Mouse (Mus musculus): Measurements from ENCODE around the gene Lrmda.
A peak's percentile ranks its signal among the peaks of the same experiment; 100 is the strongest.
"Not testable (repeated sequence)": the region's sequence is repeated elsewhere in the genome, so short reads cannot be mapped to it uniquely, and the experiment has no call there.

Lrmda gene

DNA sequence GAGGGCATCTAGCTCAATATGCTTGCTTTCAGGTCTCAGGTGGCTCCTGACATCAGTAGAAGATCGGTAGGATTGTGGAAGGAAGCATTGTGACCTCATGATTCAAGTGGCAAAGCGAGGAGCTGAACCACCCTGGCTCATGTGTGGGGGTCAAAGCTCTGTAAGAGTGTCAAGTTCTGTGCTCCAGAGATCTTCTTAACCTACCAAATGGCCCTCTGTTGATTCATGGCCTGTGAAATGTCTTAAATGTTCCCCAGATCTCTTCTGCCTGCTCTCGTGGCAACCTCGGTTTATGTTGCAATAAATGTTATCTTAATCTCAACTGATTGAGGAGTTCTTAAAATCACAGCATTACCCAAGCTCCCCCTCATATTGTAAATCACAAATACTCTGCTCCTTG lies 780.5 kb downstream of the Lrmda start:
- no peak for DNase-seq (ENCODE audit: low read depth)

DNA sequence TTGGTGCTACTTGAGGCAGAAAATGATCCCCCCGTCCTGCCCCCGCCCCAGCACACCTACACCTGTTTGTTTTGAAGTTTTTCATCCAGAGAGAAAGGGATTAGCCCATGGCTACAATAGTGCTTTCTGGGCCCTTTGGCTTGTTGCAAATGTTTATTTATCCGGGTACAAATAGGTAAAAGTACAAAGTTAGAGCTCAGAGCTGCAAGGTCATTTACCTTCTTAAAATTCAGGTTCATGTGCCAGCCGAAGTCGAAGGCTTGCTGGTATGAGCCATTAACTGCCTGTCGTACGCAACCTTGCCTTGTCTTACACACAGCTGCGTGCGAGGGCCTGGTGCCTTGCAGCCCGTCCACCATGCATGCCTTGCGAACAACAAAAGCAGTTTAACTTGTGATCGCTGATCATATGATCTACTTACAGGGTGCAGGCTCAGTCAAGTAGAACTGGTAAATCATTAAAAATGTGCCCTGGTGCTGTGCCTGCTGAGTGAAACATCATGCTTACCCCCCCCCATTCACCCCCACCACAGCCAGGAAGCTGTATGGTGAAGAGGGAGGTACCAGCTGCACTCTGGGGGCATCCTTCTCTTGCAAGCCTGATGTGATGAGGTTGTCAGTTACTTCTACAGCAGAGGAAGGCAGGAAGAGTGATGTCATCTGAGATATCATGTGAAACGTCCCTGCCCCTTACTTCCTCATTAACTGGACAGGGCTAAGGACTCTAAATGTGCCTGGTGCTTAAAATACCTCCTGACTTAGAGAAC lies 781.5 kb downstream of the Lrmda start:
- DNase-seq (ENCODE audit: low read depth): peak; percentile 75

DNA sequence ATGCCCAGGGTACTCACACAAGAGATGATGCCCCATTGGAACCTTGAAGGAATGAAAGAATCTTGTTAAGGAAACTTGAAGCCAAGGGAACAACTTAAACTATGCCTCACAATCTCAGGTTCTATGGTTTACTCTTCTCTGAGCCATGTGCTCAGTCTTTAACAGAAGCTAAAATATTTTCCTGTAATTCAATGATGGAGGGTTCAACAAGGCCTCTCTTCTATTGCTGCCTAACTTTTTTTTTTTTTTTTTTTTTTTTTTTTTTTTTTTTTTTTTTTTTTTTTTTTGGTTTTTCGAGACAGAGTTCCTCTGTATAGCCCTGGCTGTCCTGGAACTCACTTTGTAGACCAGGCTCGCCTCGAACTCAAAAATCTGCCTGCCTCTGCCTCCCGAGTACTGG lies 782.2 kb downstream of the Lrmda start:
- not testable (repeated sequence) for DNase-seq (ENCODE audit: low read depth)

DNA sequence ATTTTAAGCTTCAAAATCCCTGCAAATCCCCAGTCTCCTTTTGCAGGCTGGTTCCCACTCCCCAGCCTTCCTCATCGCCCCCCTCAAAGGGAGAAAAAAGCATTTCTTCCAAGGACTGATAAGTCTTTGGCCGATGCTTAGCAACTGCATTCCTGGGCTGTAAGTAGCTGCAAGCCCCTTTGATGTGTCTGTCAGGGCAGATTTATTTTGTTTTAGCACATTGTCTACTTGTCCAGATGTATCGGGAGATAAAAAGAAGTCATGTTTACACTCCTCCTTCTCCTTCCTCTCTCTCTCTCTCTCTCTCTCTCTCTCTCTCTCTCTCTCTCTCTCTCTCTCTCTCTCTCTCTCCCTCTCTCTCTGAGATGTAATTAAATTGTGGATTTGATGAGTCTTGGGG lies 787.8 kb downstream of the Lrmda start:
- no peak for DNase-seq (ENCODE audit: low read depth)

DNA sequence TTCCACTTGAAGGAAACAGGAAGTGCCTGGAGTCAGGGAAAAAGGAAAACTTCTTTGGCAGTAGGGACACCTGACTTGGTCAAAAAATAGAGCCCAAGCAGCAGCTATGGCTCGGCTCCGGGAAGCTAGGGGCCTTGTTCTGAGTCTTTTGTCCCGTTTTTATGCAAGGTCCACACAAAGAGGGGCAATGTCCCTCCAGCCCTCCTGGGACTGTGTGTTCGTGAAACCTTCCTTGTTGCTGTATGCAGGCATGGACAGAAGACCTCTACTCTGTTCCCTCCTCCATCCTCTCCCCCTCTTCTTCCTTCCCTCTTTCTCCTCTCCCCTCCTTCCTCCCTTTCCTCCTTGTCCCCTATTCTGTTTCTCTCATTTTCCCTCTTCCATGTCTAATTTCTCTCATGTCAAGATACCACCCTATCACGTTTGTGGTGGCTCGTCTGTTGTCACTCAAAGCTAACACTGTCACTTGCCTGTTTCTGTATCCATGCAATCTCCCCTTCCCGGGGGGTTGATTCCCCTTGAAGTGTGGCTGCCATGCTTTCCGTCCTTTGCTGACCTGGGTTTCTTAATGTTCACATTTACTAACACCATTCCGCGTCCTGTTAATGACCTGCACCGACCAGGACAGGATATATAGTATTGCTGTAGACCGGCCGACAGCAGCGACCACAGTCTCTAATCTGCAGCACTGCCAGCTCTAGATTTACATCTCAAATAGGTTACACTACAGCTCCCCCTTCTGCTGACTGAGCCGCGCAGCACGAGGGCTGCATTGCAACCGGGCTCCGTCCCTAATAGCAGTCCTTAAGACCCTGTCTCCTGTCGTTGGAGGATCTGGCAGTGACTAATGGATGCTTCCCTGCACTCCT lies 788.4 kb downstream of the Lrmda start:
- peak; percentile 56 for DNase-seq (ENCODE audit: low read depth)

DNA sequence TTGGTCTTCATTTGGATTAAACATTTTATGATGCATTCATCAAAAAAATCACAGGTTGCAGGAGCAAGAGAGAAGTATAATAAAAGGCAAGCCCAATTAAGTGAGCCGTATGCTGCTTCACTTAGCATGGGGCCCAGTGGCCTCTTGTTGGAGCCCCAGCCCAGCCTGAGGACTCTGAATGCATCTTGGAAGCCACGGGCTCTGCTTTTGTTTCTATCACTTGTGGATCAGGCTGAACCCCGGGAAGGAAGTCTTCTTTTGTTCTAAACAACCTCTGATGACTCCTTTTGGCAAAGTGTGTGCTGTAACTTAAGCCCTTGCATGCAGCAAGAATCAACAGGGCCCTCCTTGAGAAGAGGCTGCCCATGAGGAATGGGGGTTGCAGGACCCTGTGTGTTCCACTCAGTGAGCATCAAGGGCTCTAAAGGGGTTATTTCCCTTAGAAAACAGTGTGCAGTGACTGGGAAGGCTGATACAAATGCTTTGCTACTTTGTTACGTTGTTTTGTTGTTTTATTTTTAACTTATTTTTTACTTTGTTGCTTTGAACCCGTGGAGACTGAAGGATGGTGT lies 789.2 kb downstream of the Lrmda start:
- DNase-seq (ENCODE audit: low read depth): no peak

DNA sequence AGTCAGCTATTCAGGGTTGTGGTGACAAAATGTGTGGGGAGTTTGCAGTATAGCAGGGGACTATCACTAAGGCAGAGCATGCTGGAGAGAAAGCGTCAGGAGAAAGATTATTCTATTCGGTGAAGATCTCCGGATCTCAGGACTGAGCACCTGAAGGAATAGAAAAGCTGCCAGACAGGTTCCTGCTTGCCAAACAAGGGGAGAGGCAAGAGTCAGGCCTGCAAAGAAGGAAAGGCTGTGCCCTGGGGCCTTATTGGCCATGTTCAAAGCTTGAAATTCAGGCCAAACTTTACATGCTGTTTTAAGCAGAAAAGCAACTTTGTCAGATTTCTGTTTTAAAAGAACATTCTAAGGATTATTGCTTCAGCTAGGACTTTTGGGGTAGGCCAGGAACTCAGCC lies 789.7 kb downstream of the Lrmda start:
- no peak for DNase-seq (ENCODE audit: low read depth)

DNA sequence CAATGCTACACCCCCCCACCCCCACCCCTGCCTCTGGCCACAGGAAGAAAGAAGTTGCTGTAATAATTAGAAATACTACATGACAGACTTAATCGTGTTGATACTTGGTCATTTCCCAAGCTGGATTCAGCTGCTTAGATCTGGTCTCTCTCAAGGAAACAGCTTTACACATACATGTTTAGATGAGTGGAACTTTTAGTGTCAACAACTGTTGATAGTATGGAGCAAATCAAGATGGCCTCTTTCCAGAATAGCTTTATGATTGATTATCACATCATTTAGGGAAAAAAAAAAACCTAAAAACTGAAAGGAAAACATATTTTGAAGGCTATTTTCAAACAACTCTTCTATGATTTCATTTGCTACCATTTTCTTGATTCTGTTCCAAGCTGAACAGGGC lies 791.0 kb downstream of the Lrmda start:
- no peak for DNase-seq (ENCODE audit: low read depth)

DNA sequence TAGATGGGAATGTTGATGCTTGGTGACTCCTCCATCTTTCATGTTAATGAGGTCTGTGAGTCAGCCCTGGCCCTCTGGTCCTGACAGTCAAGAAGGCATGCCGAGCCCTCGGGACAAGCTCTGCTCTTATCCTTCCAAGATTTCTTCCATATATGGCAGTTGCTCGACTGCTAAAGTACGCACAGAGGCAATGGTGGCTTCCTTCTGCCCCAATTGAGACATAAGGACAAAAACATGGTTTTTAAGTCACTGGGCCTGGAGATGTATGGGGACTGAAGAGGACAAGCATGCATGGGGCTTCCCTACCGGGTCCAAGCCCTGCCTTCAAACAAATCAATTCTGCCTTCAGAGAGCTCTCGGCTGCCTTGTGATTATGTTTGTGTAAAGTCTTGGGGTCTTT lies 793.3 kb downstream of the Lrmda start:
- no peak for DNase-seq (ENCODE audit: low read depth)

DNA sequence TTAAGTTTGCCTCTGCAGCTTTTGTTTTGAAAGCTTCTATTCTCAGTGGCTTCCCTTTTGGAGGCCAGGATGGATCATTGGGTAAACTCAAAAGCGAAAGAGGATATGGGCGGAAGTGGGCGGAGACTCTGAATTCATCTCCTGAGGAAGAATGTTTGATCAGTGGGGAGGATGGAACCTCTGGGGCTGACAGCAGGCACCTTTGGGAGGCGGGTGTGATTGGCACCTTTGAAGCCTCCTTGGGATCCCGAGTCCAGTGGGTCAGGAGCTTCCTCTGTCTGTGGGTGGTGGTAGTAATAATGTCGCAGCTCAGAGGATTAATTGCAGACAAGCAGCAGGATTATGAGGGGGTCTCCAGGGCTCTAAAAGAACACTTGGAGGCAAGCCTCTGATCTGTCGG lies 793.9 kb downstream of the Lrmda start:
- DNase-seq (ENCODE audit: low read depth): peak; percentile 25

DNA sequence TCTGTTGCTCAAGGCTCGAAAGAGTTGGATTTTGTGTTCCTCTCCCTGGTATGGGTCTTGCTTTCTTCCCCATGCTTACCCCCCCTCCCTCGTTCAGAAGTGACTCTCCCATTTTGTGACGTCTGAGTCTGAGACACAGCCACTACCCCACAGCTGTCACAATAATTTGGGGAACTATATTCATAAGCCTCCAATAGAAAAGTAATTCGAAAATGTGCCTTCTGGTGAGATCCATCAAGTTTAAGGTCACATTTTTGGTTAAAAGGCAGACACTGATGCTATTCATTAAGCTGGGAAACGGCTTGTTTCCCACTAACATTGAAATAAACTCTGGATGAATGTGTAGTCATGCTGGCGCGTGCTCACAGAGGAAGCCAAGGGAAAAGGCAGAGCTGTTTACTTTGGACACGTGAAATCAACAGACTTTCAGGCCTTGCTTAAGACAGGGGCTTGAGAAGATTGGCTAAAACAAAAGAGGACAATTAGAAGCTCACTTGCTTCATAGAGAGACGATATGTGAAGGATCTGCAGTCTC lies 795.4 kb downstream of the Lrmda start:
- no peak for DNase-seq (ENCODE audit: low read depth)

DNA sequence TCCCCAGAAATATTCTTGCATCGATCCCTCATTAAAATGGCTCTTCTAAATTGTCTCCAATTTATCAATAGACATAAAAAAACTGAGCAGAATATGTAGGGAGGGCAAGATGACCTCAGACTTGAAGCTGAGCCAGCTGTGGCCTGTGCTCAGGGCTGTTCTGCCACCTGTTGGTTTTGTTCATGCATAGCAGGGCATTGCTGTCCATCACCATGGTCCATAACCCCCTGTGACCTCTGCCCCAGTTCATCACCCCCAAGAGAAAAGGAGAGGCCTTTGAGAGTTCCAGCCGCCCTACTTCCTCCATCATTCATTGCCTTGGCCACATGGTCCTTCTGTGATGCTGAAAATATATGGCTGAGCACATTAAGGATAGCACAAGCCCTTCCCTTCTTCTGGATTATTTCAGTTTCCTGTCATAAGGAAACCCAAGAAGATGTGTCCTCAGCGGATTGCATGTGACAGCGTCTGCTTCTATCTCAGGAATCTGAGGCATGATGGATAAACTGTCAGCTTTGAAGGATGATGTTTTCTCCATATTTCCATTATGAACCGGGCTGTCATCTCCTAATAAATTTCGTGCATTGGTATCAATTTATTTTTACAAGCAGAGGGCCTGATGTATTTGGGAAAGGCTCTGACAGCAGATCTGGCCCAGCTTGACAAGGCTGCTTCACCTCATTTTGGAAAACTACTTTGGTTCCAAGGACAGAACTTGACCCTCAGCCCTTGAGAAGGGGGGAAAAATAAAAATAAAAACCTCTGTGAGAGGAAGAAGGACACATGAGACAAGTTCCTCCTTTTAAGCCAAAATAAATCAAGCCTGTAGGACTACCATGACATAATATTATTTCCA lies 798.1 kb downstream of the Lrmda start:
- peak; percentile 36 for DNase-seq (ENCODE audit: low read depth)

DNA sequence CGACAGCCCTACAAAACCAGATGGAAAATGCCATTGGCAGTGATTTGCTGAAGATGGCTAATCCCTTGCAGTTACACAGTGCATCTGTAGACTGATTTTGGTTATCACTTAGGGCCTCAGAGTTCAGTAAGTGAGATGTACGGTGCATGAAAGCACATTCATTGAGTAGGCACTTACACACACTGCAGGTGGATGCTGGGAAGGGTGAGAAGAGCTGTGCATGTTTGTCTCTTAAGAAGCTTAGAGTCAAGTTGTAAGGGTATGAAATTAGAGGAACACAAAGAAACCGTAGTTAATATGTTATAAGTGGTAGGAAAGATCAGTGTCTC lies 798.7 kb downstream of the Lrmda start:
- DNase-seq (ENCODE audit: low read depth): no peak

DNA sequence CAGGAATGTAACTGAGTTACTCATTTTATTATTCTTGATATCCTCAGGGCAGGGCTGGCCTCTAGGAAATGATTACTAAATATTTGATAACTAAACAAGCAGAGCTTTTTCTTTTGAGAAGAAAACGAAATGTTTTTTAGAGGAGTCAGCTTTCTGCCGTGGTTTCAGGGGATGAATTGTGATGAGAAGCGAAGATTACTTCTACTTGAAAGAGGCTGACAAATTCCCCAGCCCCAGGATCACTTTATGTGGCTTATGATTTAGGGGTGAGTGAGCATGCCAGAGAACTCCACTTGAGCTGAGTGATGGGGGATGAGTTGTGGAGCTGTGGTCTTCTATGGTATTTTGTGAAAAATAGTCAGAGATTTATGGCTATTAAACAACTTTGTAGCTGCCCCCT lies 803.4 kb downstream of the Lrmda start:
- DNase-seq (ENCODE audit: low read depth): no peak

DNA sequence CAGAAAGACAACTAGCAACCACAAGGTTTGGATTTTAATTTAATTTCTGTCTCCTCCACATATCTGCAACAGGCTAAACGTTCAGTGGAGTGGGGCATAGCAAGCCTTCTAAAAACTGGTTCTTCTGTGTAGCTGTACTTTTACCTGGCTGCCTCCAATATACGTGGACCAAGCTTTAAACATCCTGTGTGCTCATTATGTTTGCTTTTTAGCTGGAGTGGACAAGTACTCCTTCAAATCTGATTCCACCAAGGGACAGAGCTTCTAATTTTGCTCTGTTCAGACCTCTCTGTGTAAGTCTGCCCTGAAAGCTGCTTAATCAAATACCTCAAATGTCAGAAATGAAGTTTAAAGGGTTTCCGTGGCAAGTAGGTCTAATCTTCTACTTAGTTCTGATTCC lies 807.3 kb downstream of the Lrmda start:
- DNase-seq (ENCODE audit: low read depth): no peak

DNA sequence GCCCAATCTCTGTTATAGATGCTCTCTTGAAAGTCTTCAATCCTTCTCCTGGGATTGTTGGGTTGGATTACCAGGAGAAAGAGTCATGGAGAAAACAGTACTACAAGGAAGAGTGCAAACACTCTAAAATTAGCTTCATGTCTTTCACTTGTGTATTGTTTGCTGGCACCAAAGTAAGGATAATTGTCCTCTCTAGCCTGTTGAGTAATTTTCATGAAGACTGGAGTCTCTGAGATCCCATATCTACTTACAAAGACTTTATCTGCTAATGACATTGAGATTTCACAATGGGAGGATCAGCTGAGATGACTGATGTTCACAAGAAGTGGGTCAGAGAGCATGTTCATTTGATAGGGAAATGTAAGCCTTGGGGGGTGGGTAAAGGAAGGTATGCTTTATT lies 817.5 kb downstream of the Lrmda start:
- DNase-seq (ENCODE audit: low read depth): no peak

DNA sequence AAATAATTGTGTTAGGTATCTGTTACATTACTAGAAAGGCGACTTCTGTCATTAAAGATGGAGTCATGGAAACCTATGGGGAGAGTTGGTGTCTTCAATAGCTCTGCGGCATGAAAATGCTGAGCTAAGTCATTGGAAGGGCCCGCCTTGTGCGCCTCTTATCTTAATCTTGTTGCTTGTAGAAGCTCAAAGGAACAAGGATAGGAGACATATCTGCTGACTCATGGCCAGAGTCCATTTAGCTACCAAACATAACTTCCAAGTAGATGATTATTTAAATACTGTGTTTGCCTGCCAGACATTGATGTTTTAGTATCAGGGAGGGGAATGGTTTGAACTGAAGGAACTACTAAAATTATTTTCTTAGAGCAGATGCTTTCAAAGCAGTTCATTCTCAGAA lies 821.6 kb downstream of the Lrmda start:
- DNase-seq (ENCODE audit: low read depth): no peak

DNA sequence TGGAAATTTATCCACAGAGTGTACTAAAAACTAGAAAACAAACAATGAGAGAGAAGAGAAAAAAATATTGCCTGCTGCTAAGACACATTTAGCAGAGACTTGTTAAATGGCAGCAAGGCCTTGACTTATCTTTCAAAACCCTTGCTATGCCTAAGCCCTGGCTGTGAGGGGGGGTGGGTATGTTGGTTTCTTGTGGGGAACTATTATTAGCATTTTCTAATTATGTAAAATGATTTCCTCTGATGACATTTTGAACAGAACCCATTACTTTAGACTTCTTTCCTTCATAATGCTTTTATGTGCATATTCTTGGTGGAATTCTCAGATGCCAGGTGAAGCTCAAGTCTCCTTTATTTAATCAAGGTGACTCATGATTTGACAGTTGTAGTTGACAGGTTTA lies 824.5 kb downstream of the Lrmda start:
- DNase-seq (ENCODE audit: low read depth): no peak

DNA sequence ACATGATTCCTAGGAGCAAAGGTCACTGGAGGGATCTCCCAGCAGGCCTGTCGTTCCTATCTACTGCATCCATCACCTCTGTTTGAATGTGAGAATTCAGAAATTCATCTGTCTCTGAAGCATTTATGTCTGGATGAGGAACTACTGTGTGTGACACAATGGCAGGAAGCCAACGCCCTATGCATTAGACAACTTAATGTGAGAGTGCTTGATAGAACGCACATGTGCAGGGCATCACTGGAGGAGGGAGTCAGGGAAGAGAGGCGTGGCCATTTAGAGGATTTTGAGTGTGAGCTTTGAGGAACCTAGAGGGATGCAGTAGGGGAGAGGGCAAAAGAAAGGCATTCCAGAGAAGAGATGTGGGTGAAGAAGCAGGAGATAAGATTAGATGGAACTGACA lies 825.9 kb downstream of the Lrmda start:
- DNase-seq (ENCODE audit: low read depth): no peak

DNA sequence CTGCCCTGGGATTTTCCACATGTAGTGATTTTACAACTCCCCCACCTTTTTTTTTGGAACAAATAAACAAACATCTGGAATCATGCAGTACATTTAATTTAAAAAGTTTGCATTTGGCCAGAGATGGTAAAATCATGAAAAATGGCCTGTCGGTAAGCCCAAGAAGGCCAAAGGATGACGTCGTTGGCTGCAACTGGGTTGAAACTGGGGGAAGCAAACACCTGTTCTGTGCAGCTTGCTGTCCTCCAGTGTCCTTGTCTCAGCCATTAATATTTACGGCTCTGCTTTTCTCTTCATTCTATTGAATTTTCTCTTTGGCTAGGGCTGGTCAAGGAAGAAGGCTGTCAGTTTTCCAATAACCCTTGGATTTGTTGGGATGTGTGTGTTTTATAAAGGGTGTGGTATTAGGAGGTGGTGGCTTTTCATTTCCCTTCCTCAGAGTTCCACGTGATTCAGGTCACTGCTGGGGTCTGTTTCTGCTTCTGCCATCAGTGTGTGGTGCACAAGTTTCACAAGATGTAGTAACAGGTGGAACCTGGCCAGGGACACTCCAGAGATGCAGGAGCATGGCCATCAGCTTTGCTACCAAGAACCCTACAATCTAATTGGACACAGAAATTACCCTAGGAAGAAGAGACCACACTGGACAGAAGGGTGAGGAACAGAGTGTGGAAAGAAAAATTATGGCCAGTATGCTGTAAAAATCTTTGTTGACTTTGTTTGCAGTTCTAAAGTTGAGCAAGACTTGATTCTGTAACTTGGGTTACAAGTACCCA lies 827.7 kb downstream of the Lrmda start:
- no peak for DNase-seq (ENCODE audit: low read depth)

DNA sequence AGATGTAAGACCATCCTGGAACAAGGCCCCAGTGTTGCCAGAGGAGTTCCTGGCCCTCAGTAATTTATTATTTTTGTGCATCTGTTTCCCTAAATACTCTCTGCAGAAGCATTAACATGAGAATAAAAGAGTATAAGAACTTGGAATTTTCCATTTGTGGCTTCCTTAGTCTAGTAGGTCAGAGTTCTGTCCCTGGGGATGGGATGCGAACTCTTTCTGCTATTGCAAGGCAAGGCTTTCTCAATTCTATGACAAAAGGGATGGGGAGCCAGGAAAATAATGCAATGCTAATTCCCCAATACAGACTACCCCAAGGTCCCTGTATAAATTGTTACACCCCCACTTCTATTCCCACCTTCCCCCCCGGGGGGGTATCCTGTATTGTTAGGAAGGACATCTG lies 829.6 kb downstream of the Lrmda start:
- DNase-seq (ENCODE audit: low read depth): no peak
